Mouse (Mus musculus) 416B (cell line): ENCODE data around the gene Krtcap3.

Experiments used
- DNase-seq: peaks from one replicate; pipeline ENCODE4 v3.0.0; 2011; ENCODE audit warnings: low read depth

Krtcap3 gene

GRCm38 (mm10) chr5:31301866-31302265 lies 50.4 kb downstream of the Krtcap3 start:
- peak; percentile 33 for DNase-seq
